Mouse (Mus musculus): ENCODE measurements around the gene Aatf. TPM values are rescaled to one million over a fixed set of nuclear protein-coding genes. Genes with fewer than 3 reads are reported as not detected.
A peak's percentile ranks its signal among the peaks of the same experiment; 100 is the strongest.

Aatf gene
- polyA plus RNA-seq, 1 experiment, result 16.6 TPM

- Histone ChIP-seq H3K4me3 (ENCODE audit: control insufficient read depth, low read depth, low read length) (no peak overlapping the region), H3K27ac (ENCODE audit: control insufficient read depth, insufficient read depth, low read depth, low read length) (no peak overlapping the region), H3K36me3 (ENCODE audit: control insufficient read depth, insufficient read depth, low read length) (no peaks in the 10 kb centered on the region), H3K27me3 (ENCODE audit: control insufficient read depth, insufficient read depth, low read length) (no peaks in the 10 kb centered on the region), H3K4me1 (ENCODE audit: control insufficient read depth, insufficient read depth, low read length) (no peaks in the 10 kb centered on the region)
- TF ChIP-seq CTCF (IDR thresholded peaks at IDR 0.05; ENCODE audit: control insufficient read depth, insufficient read depth, insufficient replicate concordance, low read depth, low read length) (no peak), POLR2A (IDR thresholded peaks at IDR 0.05; ENCODE audit: control insufficient read depth, low read depth, low read length) (no peak)
These were observed 26.7 kb upstream of the Aatf start for GRCm38 (mm10) chr11:84539981-84540380.

GRCm38 (mm10) chr11:84529797-84530703, 16.7 kb upstream of the Aatf start:
- H3K36me3 ChIP-seq (ENCODE audit: control insufficient read depth, insufficient read depth, low read length), result no peaks in the 10 kb centered on the region
- H3K27me3 ChIP-seq (ENCODE audit: control insufficient read depth, insufficient read depth, low read length), result 0 out of 2 replicates have a peak, but pooled peaks cover 4% of the 10 kb centered on the region
- H3K4me3 ChIP-seq (ENCODE audit: control insufficient read depth, low read depth, low read length), result no peak overlapping the region
- H3K27ac ChIP-seq (ENCODE audit: control insufficient read depth, insufficient read depth, low read depth, low read length), result no peak overlapping the region
- H3K4me1 ChIP-seq (ENCODE audit: control insufficient read depth, insufficient read depth, low read length), result peaks cover 13% of the 10 kb centered on the region
- TF ChIP-seq POLR2A (IDR thresholded peaks at IDR 0.05; ENCODE audit: control insufficient read depth, low read depth, low read length), result no peak
- TF ChIP-seq CTCF (IDR thresholded peaks at IDR 0.05; ENCODE audit: control insufficient read depth, insufficient read depth, insufficient replicate concordance, low read depth, low read length), result no peak

- Histone ChIP-seq H3K27ac (ENCODE audit: control insufficient read depth, insufficient read depth, low read depth, low read length) (no peak overlapping the region), H3K36me3 (ENCODE audit: control insufficient read depth, insufficient read depth, low read length) (no peaks in the 10 kb centered on the region), H3K4me1 (ENCODE audit: control insufficient read depth, insufficient read depth, low read length) (peaks cover 19% of the 10 kb centered on the region), H3K4me3 (ENCODE audit: control insufficient read depth, low read depth, low read length) (no peak overlapping the region), H3K27me3 (ENCODE audit: control insufficient read depth, insufficient read depth, low read length) (0 out of 2 replicates have a peak, but pooled peaks cover 4% of the 10 kb centered on the region)
- TF ChIP-seq CTCF (IDR thresholded peaks at IDR 0.05; ENCODE audit: control insufficient read depth, insufficient read depth, insufficient replicate concordance, low read depth, low read length) (no peak), POLR2A (IDR thresholded peaks at IDR 0.05; ENCODE audit: control insufficient read depth, low read depth, low read length) (no peak)
These were observed 15.9 kb upstream of the Aatf start for GRCm38 (mm10) chr11:84529143-84529755.

GRCm38 (mm10) chr11:84526976-84527860, 13.9 kb upstream of the Aatf start:
- Histone ChIP-seq H3K4me1 (ENCODE audit: control insufficient read depth, insufficient read depth, low read length) (peaks cover 21% of the 10 kb centered on the region), H3K27ac (ENCODE audit: control insufficient read depth, insufficient read depth, low read depth, low read length) (no peak overlapping the region), H3K36me3 (ENCODE audit: control insufficient read depth, insufficient read depth, low read length) (no peaks in the 10 kb centered on the region), H3K27me3 (ENCODE audit: control insufficient read depth, insufficient read depth, low read length) (peaks cover 10% of the 10 kb centered on the region), H3K4me3 (ENCODE audit: control insufficient read depth, low read depth, low read length) (no peak overlapping the region)
- TF ChIP-seq POLR2A (IDR thresholded peaks at IDR 0.05; ENCODE audit: control insufficient read depth, low read depth, low read length) (no peak), CTCF (IDR thresholded peaks at IDR 0.05; ENCODE audit: control insufficient read depth, insufficient read depth, insufficient replicate concordance, low read depth, low read length) (no peak)

- H3K4me1 ChIP-seq (ENCODE audit: control insufficient read depth, insufficient read depth, low read length), result peaks cover 21% of the 10 kb centered on the region
- TF ChIP-seq POLR2A (IDR thresholded peaks at IDR 0.05; ENCODE audit: control insufficient read depth, low read depth, low read length), result no peak
- TF ChIP-seq CTCF (IDR thresholded peaks at IDR 0.05; ENCODE audit: control insufficient read depth, insufficient read depth, insufficient replicate concordance, low read depth, low read length), result no peak
- H3K27me3 ChIP-seq (ENCODE audit: control insufficient read depth, insufficient read depth, low read length), result peaks cover 10% of the 10 kb centered on the region
- H3K36me3 ChIP-seq (ENCODE audit: control insufficient read depth, insufficient read depth, low read length), result no peaks in the 10 kb centered on the region
- no peak overlapping the region for H3K4me3 ChIP-seq (ENCODE audit: control insufficient read depth, low read depth, low read length)
- no peak overlapping the region for H3K27ac ChIP-seq (ENCODE audit: control insufficient read depth, insufficient read depth, low read depth, low read length)
These were observed 13.1 kb upstream of the Aatf start for GRCm38 (mm10) chr11:84526451-84526850.

- H3K27ac ChIP-seq (ENCODE audit: control insufficient read depth, insufficient read depth, low read depth, low read length), result no peak within 1 kb of the TSS
- peaks cover 10% of the 10 kb centered on the region for H3K27me3 ChIP-seq (ENCODE audit: control insufficient read depth, insufficient read depth, low read length)
- H3K4me3 ChIP-seq (ENCODE audit: control insufficient read depth, low read depth, low read length), result peak within 1 kb of the TSS; percentile 47
- H3K4me1 ChIP-seq (ENCODE audit: control insufficient read depth, insufficient read depth, low read length), result peaks cover 21% of the 10 kb centered on the region
- no peaks in the 10 kb centered on the region for H3K36me3 ChIP-seq (ENCODE audit: control insufficient read depth, insufficient read depth, low read length)
- TF ChIP-seq POLR2A (IDR thresholded peaks at IDR 0.05; ENCODE audit: control insufficient read depth, low read depth, low read length) (no peak), CTCF (IDR thresholded peaks at IDR 0.05; ENCODE audit: control insufficient read depth, insufficient read depth, insufficient replicate concordance, low read depth, low read length) (no peak)
These were observed 12.3 kb upstream of the Aatf start, which contains the start of gene Lhx1 for GRCm38 (mm10) chr11:84525421-84526274. TSS of gene Lhx1 (minus strand) at chr11:84525535.
